Mouse (Mus musculus) thymus, adult 18-20 months (tissue): ENCODE data around the gene Drosha.
"Not testable (repeated sequence)": the region's sequence is repeated elsewhere in the genome, so short reads cannot be mapped to it uniquely, and the experiment has no call there.

ENCODE experiments used
- DNase-seq, 2 experiments: peaks; one replicate each; pipeline ENCODE4 v3.0.0; 2022; ENCODE audit warnings: mixed read lengths in 2 of 2

Drosha gene

DNA sequence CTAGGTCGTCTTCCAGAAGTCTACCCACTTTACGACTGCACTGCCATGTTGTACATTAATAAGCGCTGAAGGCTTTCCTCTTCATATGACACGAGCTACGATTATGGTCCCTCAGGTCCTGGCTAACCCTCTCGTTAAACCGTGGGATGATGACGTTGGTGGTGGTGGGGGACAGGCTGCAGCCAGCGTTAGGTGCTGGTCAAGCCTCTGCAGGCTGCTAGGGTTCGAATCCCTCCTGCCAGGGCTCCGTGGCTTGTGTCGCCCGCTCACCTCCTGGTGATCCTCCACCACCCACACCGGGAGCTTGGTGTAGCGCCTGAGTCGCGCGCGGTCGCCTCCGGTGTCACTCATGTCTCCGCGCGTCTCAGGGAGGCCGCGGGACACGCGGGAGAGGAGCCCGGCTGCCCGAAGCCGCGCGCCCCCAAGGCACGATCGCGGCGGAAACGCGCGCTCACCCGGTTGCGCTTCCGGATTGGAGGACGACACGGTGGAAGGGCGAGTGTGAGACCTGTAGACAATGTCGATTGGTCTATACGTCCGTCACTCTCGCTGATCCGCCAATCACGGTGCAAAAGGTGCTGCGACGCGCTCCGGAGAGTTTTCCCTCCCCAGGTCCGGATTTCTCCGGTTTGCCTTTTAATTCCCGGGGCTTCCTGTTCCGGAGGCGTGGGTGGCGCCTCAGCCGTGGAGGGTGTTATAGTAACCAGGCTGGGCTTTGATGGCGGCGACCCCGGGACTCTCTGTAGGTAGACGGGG is at the start of gene Drosha, which contains the start of gene 6030458C11Rik:
Drosha (plus strand) TSS at position 619 of the 756 bp plus-strand sequence.
6030458C11Rik (minus strand) TSS at position 453 of the 756 bp plus-strand sequence.
- DNase-seq = peak; percentile 91 to 97

DNA sequence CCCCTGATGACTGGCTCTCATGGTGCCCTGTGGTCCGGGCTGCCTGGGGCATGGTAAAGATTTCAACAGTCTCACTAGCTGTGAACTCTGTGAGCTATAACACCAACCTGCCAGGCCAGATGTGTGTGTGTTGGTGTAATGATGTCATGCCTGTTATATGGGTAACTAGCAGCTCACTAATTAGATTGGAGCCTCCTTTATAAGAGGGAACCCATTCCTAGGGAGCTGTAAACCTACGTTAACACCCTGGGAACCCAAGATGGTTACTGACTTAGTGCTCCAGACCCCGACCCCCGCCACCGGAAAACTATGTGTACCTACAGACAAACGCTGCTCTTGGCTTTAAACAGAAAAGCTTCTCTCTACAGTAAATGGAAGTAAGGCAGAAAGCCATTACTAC is 43.3 kb upstream of the Drosha start:
- DNase-seq = no peak

DNA sequence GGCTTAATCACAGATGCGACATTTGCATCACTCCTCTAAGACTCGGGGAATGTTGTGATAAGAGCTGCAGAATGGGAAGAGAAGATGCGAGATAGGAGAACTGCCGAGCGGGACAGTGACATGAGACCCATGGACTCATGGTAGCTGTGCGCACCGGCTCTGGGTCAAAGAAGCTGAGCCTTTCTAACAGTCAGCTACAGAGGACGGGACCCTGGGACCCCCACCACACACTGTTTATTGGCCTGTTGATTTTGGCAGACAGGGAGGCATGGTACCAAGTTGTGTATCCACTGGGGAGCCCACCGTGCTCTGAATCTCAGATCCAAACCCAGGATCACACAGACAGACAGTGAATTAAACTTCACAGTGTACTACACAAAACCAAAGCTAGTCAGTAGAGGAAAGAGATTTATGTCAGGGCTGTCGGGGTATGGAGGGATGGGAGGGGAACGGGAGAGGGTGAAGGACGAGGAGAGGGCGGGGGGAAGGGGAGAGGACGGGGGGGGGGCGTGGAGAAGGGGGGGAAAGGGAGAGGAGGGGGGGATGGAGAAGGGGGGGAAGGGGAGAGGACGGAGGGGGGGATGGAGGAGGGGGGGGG is 42.8 kb upstream of the Drosha start:
- DNase-seq = no peak

DNA sequence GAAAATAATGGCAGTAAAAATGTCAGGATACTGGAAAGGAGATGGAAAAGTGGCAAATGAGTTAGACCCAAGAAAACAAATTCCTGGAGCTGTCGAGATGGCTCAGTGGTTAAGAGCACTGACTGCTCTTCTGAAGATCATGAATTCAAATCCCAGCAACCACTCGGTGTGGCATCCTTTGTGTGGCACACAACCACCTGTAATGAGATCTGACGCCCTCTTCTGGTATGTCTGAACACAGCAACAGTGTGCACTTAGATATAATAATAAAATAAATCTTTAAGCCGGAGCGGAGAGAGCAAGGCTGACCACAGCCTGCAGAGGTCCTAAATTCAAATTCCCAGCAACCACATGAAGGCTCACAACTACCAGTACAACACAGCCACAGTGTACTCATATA is 36.1 kb upstream of the Drosha start:
- DNase-seq = no peak

DNA sequence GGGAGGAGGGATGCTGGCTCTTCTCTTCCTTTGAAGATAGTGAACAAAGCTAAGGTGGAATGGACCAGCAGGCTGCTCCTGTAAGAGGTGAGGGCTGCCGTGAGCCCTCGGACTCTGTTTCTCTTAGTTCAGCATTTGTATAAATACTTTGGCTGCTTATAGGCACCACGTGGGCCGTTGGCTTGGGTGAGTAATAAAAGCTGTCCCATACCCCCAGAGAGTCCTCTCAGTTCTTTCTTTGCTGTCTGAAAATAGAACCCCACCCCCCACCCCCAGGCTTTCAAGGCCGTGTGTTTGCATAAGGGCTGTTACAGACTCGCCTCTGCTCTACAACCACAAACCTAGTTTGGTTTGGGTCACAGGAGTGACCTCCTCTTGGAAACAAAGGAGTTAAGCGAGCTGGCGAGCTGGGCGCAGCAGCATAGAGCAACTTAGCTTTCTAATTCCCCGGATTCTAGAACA is 35.2 kb upstream of the Drosha start:
- no peak for DNase-seq

DNA sequence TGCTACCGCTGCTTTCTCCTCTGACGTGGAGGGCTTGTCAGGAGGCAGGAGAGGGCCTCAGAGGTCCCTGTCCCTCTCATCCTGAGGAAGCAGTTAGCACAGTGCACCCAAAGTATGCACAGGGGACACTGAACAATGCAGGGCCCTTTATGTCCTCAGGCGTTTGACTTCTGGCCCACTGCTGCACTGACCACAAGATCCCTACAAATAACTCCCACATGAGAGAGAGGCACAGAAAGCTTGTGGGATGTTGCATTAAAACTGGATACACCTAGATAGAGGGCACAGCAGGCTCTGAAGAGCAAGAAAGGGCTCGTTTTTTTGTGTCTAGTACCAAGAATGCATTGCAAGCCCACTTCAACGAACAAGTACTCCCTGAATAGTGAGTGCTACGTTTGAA is 30.3 kb upstream of the Drosha start:
- no peak for DNase-seq

DNA sequence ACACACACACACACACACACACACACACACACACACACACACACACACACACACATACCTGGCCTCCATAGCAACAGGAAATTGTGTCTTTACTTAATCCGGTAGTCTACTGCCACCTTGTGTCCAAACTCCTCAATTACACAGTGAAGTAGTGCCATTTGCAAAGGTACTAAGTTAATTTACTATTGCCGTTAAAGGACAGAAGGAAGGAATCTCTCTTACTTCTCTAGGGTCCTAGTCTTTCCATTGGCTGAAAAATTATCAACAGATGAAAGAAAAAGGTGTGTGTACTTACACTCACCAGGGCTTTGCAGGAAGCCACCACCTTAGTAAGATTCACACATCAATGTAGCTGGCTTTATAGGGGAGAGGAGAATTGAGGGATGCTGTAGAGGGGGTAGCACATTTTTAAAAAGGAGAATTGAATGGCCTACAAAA is 29.1 kb upstream of the Drosha start:
- DNase-seq = peak in 1 of 2 experiments; percentile 9

DNA sequence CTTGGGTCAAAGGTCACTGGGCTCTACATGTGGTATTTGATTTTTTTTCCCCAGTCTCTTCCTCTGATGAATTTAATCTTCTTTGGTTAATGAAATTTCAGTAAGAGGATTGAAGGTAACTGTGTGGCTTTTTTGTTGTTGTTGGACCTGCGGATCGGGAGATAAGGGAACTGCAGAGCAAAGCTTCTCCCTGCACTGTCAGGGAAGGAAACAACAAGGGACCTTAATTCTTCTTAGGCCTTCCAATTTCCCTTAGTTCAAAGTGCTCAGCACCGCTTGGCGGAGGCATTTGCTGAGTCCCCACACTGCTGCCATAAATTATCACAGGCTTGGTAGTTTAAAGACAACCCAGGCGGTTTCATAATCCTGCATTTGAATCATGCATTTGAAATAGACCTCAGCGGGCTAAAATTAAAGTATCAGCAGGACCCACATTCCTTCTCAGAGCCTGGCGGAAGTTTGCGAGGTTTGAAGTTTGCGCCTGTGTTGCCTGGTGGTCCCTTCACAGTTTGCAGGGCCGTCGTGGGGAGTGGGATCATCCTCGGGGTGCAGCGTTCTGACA is 28.6 kb upstream of the Drosha start:
- no peak for DNase-seq

DNA sequence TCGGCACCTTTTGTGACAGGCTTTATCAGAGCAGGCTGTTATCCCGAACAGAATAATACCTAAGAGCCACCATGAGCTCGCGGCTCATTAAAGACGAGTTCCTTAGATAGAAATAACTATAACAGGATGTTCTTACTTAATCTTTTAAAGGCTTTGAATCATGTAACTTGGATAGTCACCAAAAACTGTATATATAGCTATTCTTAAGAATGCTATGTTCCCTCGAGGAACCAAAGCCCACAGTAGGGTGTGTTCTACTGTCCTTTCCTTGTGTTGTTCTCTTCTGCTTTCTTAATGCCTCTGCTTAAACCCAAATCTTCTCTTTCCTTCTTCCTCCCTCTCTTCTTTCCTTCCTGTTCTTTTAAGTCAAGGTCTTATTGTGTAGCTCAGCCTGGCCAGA is 26.6 kb upstream of the Drosha start:
- no peak for DNase-seq

DNA sequence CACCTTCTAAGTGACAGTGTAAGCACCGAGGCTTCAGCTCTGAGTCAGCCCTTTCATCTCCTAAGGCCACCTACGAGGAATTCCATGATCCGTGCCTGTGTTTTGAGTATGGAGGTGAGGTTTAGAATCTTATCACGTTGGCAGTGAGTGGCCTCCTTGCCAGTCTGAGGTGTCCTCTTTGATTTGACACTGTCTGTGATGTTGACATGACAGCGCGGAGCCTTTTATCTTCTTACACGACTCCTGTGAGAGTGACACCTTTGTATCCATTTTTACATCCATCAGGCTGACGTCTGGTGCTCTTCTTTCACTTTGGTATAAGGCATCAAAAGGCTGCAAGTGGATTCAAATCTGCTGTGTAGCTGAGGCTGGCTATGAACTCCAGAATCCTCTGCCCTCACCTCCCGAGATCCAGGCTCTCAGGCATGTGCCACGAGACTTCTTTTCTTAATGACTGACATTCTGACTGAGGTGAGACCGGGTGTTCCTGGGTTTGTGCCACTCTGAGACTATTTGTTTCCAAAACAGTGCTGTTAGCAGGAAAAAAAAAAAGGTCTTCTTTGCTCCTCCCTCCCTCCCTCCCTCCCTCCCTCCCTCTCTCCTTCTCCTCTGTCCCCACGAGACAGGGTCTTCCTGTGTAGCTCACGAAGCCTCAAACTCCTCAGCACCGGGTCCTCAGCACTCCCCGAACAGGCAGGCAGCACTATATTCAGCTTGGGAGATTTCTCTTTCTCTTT is 24.0 kb upstream of the Drosha start:
- DNase-seq = no peak

DNA sequence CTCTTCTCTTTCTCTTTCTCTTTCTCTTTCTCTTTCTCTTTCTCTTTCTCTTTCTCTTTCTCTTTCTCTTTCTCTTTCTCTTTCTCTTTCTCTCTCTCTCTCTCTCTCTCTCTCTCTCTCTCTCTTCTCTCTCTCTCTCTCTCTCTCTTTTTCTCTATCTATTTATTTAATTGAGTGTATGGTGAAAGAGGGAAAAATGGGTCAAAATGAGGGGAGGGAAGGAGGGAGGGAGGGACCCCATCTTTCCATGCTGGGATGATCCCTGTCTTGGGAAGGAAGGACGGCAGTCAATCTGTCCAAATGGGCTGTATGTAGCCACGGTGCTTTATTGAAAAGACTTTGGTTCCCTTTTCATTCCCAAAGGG is 23.5 kb upstream of the Drosha start:
- not testable (repeated sequence) for DNase-seq

DNA sequence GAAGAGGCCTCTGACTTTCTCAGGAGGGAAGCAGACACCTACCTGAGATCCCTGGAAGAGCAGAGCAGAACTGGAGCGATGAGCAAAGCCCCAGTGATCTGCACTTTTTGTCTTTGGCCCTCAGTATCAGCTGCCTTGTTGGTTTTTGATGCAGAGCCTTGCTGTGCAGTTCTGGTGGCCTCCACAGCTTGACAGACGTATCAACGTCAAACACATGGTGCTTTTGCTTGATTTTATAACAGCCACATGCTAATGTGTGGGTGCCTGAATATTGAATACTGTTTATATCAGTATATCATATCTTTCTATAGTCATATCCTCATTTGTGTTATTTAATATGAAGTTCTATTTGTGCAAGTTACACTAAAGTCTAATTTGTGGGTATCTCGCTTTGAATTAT is 19.5 kb upstream of the Drosha start:
- DNase-seq = no peak

DNA sequence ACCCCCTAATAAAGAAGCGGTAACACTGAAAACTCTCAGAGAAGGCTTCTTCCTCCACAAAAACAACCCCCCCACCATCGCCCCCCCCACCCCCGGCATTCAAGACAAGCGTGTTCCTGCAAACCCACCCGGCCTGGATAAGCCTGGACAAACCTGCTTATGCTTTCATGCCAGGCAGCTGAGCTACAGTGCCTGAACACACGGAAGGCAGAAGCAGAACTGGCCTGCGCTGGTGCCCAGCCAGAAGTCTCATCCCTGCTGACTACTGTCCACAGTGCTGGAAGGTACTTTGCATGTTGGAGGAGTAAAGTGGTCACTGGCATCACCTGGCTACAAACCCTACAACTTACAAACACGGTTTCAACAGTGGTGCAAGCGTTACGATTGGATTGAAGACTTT is 17.5 kb upstream of the Drosha start:
- no peak for DNase-seq

DNA sequence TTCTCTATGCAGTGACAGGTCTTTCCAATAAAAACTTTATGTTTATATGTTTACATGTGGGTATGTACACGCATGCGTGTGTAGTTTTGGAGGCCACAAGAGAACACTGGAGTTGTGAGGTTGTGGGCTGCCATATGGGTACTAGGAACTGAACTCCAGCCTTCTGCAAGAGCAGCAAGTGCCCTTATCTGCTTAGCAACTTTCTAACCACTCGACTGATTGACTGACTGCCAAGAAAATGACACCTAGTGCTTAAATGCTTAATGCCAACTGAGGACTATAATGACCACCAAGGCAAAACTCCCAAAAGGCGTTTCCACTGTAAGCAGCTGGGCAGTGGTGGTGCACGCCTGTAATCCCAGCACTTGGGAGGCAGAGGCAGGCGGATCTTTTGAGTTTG is 15.3 kb upstream of the Drosha start:
- no peak for DNase-seq

DNA sequence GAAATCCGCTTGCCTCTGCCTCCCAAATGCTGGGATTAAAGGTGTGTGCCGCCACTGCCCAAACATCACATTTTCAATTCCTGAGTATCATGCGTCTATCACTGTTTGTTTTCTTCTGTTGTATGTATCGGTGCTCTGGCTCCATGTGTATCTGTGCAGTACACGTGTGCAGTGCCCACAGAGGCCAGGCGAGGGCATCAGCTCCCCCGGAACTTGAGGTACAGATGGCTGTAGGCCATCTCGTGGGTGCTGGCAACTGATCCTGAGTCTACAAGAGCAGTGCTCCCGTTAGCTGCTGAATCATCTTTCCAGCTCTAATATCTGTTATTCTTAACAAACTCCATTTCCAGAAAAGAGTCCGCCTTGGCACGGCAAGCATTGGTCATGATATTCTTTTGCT is 12.0 kb upstream of the Drosha start:
- DNase-seq = no peak

DNA sequence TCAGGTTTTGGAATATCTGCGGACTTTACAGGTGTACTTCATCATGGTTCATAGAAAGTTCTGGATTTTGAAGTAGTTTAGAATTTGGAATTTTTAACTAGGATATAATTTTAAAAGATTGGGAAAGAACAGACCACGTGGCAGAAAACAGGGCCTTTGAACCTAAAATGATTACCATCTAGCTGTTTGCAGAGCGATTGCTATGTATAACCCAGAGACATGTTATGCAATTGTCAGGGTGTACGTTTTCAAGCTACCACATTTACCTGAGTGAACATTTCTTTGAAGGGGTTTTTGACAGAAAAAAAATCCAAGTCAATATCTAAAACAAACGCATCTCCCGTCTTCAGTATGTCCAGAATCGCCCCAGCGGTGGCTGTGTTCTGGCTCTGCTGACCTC is 7.0 kb upstream of the Drosha start:
- no peak for DNase-seq

DNA sequence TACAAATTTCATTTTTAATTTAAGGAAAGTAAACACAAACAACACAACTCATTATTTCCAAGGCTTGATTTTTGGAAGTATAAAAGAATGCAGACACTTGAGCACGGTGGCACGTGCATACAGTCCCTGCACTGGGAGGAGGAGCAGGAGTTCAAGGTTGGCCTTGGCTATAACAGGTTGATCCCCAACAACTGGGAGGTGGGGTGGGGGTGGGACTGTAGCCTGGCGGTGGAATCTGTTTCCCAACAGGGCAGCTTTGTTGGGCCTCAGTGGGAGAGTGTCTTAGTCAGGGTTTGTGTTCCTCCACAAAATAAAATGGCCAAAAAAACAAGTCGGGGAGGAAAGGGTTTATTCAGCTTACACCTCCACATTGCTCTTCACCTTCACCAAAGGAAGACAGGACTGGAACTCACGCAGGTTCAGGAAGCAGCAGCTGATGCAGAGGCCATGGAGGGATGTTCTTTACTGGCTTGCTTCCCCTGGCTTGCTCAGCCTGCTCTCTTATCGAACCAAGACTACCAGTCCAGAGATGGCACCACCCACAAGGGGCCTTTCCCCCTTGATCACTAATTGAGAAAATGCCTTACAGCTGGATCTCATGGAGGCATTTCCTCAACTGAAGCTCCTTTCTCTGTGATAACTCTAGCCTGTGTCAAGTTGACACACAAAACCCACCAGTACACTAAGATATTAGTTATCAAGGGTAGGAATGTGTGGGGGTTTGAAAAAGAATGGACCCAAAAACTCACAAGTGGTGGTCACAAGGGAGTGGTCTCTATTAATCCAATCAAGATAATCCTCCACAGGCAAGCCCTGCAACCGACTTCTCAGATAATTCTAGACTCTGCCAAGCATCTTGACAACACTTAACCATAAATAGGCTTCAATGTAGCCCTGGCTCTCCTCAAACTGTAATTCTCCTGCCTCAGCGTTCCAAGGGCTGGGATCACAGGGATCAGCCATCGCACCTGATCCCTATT is 1.9 kb upstream of the Drosha start:
- no peak for DNase-seq

DNA sequence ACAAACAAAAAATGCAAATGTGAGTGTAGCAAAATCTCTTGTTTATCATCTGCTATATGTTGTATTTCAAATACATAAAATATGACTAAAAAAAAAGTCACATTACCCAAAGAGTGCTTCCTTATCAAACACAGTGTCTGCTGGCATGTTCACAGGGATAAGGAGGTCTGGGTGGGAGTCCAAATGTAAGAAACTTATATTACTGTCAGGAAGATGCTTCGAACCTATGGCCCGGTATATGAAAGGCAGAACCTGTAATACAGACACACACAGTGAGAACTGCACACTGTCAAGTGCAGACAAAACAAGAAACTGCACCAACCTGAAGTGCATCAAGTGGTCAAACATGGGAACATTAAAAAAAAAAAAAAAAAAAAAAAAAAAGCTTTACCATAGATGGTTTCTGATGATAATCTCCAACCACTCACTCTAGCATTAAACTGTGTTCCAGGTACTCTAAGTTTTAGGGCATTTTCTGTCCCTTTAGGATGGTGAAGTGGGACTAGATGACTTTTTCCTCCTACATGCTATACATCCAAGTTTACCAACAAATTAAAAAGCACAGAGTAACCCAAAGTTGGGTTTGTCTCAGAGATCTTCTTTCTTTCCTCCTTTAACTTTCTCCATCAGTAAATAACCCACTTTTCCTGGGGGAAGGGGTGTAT is 1.0 kb upstream of the Drosha start:
- no peak for DNase-seq

DNA sequence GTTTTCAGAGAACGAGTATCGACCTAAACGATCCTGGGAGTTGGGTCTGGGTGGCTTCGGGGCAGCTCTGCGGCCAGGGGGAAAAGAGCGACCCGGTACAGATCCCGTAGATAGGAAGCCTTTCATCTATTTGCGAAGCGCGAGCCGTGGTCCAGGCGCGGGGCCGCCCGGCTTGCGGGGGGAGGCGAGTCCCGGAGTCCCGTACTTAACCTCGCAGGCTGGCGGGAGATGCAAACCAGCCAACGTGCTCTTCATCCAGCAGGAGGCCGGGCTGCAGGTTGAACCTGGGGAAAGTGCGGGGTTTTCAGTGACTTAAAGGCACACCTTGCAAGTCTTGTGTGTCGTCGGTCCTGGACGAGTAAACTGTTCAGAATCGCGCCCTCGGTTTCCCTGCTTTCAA is 350 bp downstream of the Drosha start:
- DNase-seq = peak in 1 of 2 experiments; percentile 41

DNA sequence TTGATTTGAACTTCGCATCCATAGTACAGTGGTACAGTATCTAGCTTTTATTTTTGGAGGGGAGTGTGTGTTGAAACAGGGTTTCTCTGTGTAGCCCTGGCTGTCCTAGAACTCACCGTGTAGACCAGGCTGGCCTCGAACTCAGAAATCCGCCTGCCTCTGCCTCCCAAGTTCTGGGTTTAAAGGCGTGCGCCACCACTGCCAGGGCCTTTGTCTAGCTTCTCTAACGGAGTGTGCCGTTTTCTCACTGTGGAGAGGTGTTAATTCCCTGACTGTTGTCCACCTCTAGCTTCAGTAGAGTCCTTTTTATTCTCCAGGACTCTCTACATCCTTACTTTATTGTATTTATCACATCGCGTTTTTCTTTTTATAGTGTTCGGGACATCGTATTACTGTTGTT is 793 bp downstream of the Drosha start:
- no peak for DNase-seq

DNA sequence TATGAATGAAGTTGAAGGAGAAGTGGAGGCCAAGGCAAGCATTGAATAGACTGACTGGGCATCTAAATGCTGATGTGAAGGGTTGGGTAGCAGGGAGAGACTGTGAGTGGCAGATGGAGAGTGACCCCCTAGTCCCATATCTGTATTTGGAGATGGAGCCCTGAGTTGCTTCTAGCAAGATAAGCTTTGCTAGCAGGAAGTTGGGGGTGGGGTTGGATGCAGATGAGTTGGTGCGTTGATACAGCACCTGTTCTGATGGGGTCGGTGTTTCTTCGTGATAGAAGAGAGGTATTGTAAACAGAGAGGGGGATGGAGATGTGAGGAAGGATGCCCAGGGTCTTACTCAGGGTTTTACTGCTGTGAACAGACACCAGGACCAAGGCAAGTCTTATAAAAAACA is 5.3 kb downstream of the Drosha start:
- DNase-seq = no peak

DNA sequence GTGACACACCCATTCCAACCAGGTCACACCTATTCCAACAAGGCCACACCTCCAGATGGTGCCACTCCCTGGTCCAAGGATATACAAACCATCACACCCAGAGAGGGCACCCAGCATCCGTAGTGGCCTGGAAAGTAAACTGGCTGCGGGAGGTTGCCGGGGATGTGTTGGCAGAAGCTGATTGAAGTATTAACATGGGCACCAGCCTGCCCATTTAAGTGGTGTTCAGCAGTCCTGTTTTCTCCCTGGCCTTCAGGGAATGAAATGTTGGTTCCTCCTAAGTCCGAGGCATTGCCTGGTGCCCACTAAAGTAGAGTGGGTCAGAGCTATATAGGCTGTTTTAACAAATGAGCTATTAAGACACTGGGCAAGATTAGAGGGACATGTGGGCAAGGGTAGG is 8.0 kb downstream of the Drosha start:
- no peak for DNase-seq
